Mouse (Mus musculus) ES-E14 (cell line): Measurements from ENCODE around the gene Ackr3. TPM values are rescaled to one million over a fixed set of nuclear protein-coding genes. Genes with fewer than 3 reads are reported as not detected.

Experiments used
- DNase-seq: peaks from one replicate; pipeline ENCODE4 v3.0.0-alpha.2; 2013; ENCODE audit warnings: low read depth, low spot score
- H3K27ac ChIP-seq: 2 replicates; pipeline ENCODE4 v1.5.1; 2012; ENCODE audit warnings: low read depth, mild to moderate bottlenecking, low read length, moderate library complexity, mixed read lengths; ENCODE audit not compliant: poor library complexity, insufficient read depth, severe bottlenecking
- H3K36me3 ChIP-seq: 2 replicates; pipeline ENCODE4 v1.6.1; 2012; ENCODE audit warnings: mild to moderate bottlenecking, low read length, moderate library complexity, mixed read lengths; ENCODE audit not compliant: control insufficient read depth, poor library complexity, insufficient read depth, severe bottlenecking
- H3K4me1 ChIP-seq, 2 experiments: fragments of 150-350 bp in 1 of 2; sonication (generic) in 1 of 2; 2 replicates each; pipeline ENCODE4 v1.6.1; 2012; ENCODE audit warnings: low read length in 2 of 2, mild to moderate bottlenecking in 1 of 2, mixed read lengths in 1 of 2; ENCODE audit not compliant: control insufficient read depth in 2 of 2, insufficient read depth in 2 of 2, poor library complexity in 1 of 2
- H3K4me3 ChIP-seq, 2 experiments: fragments of 150-350 bp in 1 of 2; sonication (generic) in 1 of 2; 2 replicates each; pipeline ENCODE4 v1.5.1; 2012; ENCODE audit warnings: low read length in 2 of 2, low read depth in 1 of 2, mild to moderate bottlenecking in 1 of 2, mixed read lengths in 1 of 2; ENCODE audit not compliant: insufficient read depth in 1 of 2, poor library complexity in 1 of 2, severe bottlenecking in 1 of 2
- H3K9ac ChIP-seq: 2 replicates; pipeline ENCODE4 v1.6.1; 2012; ENCODE audit warnings: low read depth, mild to moderate bottlenecking, low read length, mixed read lengths; ENCODE audit not compliant: poor library complexity, insufficient read depth, severe bottlenecking
- H3K9me3 ChIP-seq: fragments of 150-350 bp; sonication (generic); 2 replicates; pipeline ENCODE4 v1.6.1; 2012; ENCODE audit warnings: low read depth, mild to moderate bottlenecking, low read length; ENCODE audit not compliant: control insufficient read depth, insufficient read depth
- CHD2 ChIP-seq: IDR thresholded peaks from 2 replicates; pipeline ENCODE4 v1.6.1; 2014; ENCODE audit warnings: mild to moderate bottlenecking, low read depth, low read length, inconsistent platforms
- HCFC1 ChIP-seq: IDR thresholded peaks from 2 replicates; pipeline ENCODE4 v1.6.1; 2012; ENCODE audit warnings: low read length, inconsistent platforms, borderline replicate concordance; ENCODE audit not compliant: insufficient read depth
- MAFK ChIP-seq: IDR thresholded peaks from 2 replicates; pipeline ENCODE4 v1.6.1; 2014; ENCODE audit warnings: mild to moderate bottlenecking, low read depth, low read length, inconsistent platforms; ENCODE audit not compliant: insufficient read depth
- ZC3H11A ChIP-seq: IDR thresholded peaks from 2 replicates; pipeline ENCODE4 v1.6.1; 2012; ENCODE audit warnings: low read depth, mild to moderate bottlenecking, inconsistent platforms, low read length, borderline replicate concordance
- ZNF384 ChIP-seq: IDR thresholded peaks from 2 replicates; pipeline ENCODE4 v1.6.1; 2012; ENCODE audit warnings: low read depth, low read length, inconsistent platforms
- in situ Hi-C, 2 experiments: fragments of 600-800 bp; cut with MboI; formaldehyde crosslinking; loops; one replicate each; pipeline ENCODE4 v1.15.1; 2025; ENCODE audit warnings: low sequenced_read_pairs in 2 of 2, inconsistent platforms in 1 of 2; ENCODE audit not compliant: unreplicated experiment in 2 of 2
- total RNA-seq: library from RNA; depleted of rRNA; stranded (reverse); fragments of 300-350 nt; gene quantifications from 2 replicates; pipeline ENCODE4 v1.2.3, GENCODE M21; 2012

Ackr3 gene
- total RNA-seq, 1 experiment, result 2.2 TPM

DNA sequence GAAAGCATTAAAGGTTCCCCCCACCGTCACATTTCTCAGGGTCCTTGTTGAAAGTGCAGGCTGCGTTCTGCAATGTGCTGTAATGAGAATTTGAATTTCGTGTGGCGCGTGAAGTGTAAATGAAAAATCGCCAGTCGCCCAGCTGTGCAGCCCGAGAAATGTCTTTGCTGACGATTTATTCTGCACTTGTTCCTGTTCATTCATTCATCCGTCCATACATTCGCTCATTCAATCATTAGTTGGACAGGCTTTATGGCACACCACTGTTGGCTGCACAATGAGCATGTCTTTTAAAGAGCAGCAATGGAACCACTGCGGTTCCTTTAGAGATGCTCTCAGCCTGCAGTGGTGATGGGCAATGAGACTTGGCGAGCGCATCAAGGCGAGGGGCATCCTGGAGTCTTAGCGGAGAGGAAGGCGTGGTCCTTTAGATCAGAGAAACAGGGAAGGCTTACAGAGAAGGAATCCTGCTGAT, 18.7 kb downstream of the Ackr3 start:
- Histone ChIP-seq H3K4me1 (peaks cover 0 to 5% of the 10 kb centered on the region in 2 experiments; a peak in 1 of 4 replicates), H3K27ac (no peak overlapping the region)
- in situ Hi-C loops, result no loop called here

DNA sequence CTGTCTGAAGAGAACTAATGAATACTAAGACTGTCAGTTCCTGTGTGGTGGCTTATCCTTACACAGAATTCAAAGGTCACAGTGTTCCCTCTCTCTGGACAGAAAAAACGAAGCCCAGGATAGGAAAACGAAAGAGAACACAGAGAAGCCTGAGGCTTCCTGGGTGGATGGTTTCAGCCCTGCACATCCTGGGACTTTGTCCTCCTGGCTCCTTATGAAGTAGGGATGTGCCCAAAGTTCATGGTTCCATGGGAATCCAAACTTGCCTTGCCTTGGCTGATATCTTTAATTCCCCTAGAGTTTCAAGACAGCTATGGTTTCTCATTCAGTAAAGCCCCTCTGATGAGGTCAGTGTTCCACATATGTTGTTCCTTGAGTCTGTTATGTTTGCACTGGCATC, 19.2 kb downstream of the Ackr3 start:
- no peaks in the 10 kb centered on the region for H3K36me3 ChIP-seq
- in situ Hi-C loops, result no loop called here
- DNase-seq, result no peak
- no peak for TF ChIP-seq CHD2
- no peak for TF ChIP-seq HCFC1
- TF ChIP-seq ZNF384, result no peak
- TF ChIP-seq MAFK, result no peak
- no peak for TF ChIP-seq ZC3H11A
- no peaks in the 10 kb centered on the region for H3K9me3 ChIP-seq
- no peak overlapping the region for H3K4me3 ChIP-seq
- no peak overlapping the region for H3K27ac ChIP-seq
- peaks cover 0 to 5% of the 10 kb centered on the region in 2 experiments; a peak in 1 of 4 replicates for H3K4me1 ChIP-seq
- no peak overlapping the region for H3K9ac ChIP-seq

More for the DNA sequence above, 18.7 kb downstream of the Ackr3 start:
- Histone ChIP-seq H3K4me3 (no peak overlapping the region), H3K36me3 (no peaks in the 10 kb centered on the region), H3K9ac (no peak overlapping the region), H3K9me3 (no peaks in the 10 kb centered on the region)
- no peak for DNase-seq
- TF ChIP-seq ZC3H11A (no peak), CHD2 (no peak), ZNF384 (no peak), HCFC1 (no peak), MAFK (no peak)

DNA sequence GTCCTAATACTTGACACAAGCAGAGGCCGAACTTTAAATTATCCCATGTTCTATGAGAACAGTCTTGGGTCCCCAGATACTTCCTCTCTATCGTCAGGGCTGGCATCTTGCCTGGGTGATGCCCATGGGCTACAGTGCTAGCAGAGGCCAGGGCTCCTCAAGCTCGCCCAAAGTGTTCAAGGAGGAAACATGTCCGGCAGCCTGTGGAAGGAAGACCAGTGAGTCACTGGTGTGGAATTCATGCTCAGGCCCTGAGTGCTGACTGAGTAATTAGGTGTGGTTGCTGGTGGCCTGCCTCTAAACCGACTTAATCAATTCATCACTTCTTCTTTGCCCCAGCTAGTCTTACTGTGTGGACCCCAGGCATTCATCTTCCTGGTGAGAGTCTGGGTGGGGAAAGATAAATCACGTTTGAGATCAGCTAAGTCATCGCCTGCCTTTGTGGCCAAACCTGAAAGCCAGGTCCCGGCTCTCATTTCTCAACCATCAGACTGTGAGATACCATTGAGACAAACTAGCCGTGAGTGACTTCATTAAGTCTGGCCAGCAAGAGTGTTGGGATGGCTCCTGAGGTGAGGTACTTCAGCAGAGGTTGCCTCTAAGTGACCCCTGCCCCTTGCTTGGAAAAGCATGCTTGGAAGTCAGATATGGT, 21.9 kb downstream of the Ackr3 start:
- in situ Hi-C loops, result no loop called here
- Histone ChIP-seq H3K9ac (no peak overlapping the region), H3K27ac (no peak overlapping the region), H3K4me1 (peaks cover 0 to 5% of the 10 kb centered on the region in 2 experiments; a peak in 1 of 4 replicates), H3K4me3 (no peak overlapping the region), H3K9me3 (no peaks in the 10 kb centered on the region), H3K36me3 (no peaks in the 10 kb centered on the region)
- DNase-seq, result no peak
- TF ChIP-seq ZC3H11A (no peak), HCFC1 (no peak), MAFK (no peak), CHD2 (no peak), ZNF384 (no peak)

DNA sequence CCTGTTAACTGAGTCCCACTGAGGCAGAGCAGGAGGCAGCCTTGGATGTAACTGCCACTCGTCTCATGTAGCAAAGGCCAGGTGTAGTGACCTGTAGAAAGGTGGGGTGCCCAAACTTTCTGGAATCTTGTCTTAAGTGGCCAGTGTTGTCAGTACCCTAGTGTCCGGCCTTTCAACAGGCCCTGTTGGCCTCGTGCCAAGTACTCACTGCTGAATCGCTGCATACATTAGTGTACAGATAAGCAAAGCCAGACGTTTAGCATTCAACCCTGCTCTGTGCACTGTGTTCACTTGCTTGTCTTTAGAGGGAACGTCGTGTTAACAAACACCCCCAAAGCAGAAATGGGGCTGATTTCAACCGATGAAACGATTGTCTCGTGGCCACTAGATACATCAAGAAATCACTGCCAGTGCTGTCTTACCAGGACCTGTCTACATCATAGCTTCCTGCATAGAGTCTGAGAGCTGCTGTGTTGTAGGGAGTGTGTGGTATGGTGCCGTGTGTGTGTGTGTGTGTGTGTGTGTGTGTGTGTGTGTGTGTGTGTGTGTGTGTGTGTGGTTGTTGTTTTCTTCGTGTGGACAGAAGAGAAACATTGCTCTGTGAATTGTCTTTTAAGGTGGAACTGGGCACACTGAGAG, 24.0 kb downstream of the Ackr3 start:
- H3K4me1 ChIP-seq, result no peaks in the 10 kb centered on the region
- no peak for DNase-seq
- no peaks in the 10 kb centered on the region for H3K36me3 ChIP-seq
- no peak overlapping the region for H3K9ac ChIP-seq
- H3K9me3 ChIP-seq, result no peaks in the 10 kb centered on the region
- H3K27ac ChIP-seq, result no peak overlapping the region
- TF ChIP-seq MAFK, result no peak
- TF ChIP-seq HCFC1, result no peak
- no peak for TF ChIP-seq ZC3H11A
- TF ChIP-seq ZNF384, result no peak
- TF ChIP-seq CHD2, result no peak
- H3K4me3 ChIP-seq, result no peak overlapping the region
- in situ Hi-C loops, result no loop called here
